Mouse (Mus musculus): ENCODE measurements around the gene Slc27a4. TPM values are rescaled to one million over a fixed set of nuclear protein-coding genes. Genes with fewer than 3 reads are reported as not detected.
"Not testable (repeated sequence)": the region's sequence is repeated elsewhere in the genome, so short reads cannot be mapped to it uniquely, and the experiment has no call there.

Gene Slc27a4
- polyA plus RNA-seq, 1 experiment from 2014 or later = 12.0 TPM

- 63% methylated on average over 8 of the region's 8 CpGs for WGBS
- H3K27me3 ChIP-seq (ENCODE audit: insufficient read depth, low read length) = no peaks in the 10 kb centered on the region
- no peak overlapping the region for H3K4me3 ChIP-seq (ENCODE audit: low read depth, low read length)
- ATAC-seq (ENCODE audit: insufficient read depth) = no peak
- 0 out of 2 replicates have a peak overlapping the region, but pooled peaks have one; percentile 19 for H3K27ac ChIP-seq (ENCODE audit: low read depth)
- no peak overlapping the region for H3K9ac ChIP-seq
- TF ChIP-seq CTCF (IDR thresholded peaks at IDR 0.05; ENCODE audit: low read depth) = no peak
- H3K4me2 ChIP-seq = no peak overlapping the region
- no peak for DNase-seq
- no peaks in the 10 kb centered on the region for H3K9me3 ChIP-seq (ENCODE audit: low read depth, low read length)
- peaks cover 12% of the 10 kb centered on the region for H3K36me3 ChIP-seq (ENCODE audit: insufficient read depth)
- no peaks in the 10 kb centered on the region for H3K4me1 ChIP-seq (ENCODE audit: insufficient read depth)
These were observed 30.6 kb upstream of the Slc27a4 start for GRCm38 (mm10) chr2:29771611-29772461.

GRCm38 (mm10) chr2:29773323-29773722 is 29.1 kb upstream of the Slc27a4 start:
- TF ChIP-seq CTCF (IDR thresholded peaks at IDR 0.05; ENCODE audit: low read depth) = no peak
- Histone ChIP-seq H3K27me3 (ENCODE audit: insufficient read depth, low read length) (no peaks in the 10 kb centered on the region), H3K9ac (no peak overlapping the region), H3K4me1 (ENCODE audit: insufficient read depth) (no peaks in the 10 kb centered on the region), H3K9me3 (ENCODE audit: low read depth, low read length) (no peaks in the 10 kb centered on the region), H3K27ac (ENCODE audit: low read depth) (no peak overlapping the region), H3K36me3 (ENCODE audit: insufficient read depth) (peaks cover 27% of the 10 kb centered on the region), H3K4me3 (ENCODE audit: low read depth, low read length) (no peak overlapping the region), H3K4me2 (no peak overlapping the region)
- WGBS = 84% methylated on average over 4 of the region's 4 CpGs
- ATAC-seq (ENCODE audit: insufficient read depth) = no peak
- DNase-seq = no peak

GRCm38 (mm10) chr2:29781256-29781655 is 21.2 kb upstream of the Slc27a4 start:
- H3K36me3 ChIP-seq (ENCODE audit: insufficient read depth) = peaks cover 91% of the 10 kb centered on the region
- 92% methylated on average over 2 of the region's 2 CpGs for WGBS
- not testable (repeated sequence) for H3K27me3 ChIP-seq (ENCODE audit: insufficient read depth, low read length); H3K4me1 ChIP-seq (ENCODE audit: insufficient read depth); H3K9ac ChIP-seq; H3K27ac ChIP-seq (ENCODE audit: low read depth); H3K4me3 ChIP-seq (ENCODE audit: low read depth, low read length); ATAC-seq (ENCODE audit: insufficient read depth); H3K9me3 ChIP-seq (ENCODE audit: low read depth, low read length); H3K4me2 ChIP-seq; DNase-seq

- Histone ChIP-seq H3K4me1 (ENCODE audit: insufficient read depth) (no peaks in the 10 kb centered on the region; the same call in 1 of the 2 replicates), H3K27ac (ENCODE audit: low read depth) (no peak overlapping the region), H3K4me3 (ENCODE audit: low read depth, low read length) (no peak overlapping the region), H3K36me3 (ENCODE audit: insufficient read depth) (peaks cover 61% of the 10 kb centered on the region), H3K9ac (no peak overlapping the region), H3K4me2 (no peak overlapping the region), H3K27me3 (ENCODE audit: insufficient read depth, low read length) (no peaks in the 10 kb centered on the region), H3K9me3 (ENCODE audit: low read depth, low read length) (peaks cover 4% of the 10 kb centered on the region; the same call in 1 of the 2 replicates)
- WGBS = 64% methylated on average over 4 of the region's 4 CpGs
- DNase-seq = peak; percentile 50
- no peak; the same call in 1 of the 2 replicates for ATAC-seq (ENCODE audit: insufficient read depth)
- no peak for TF ChIP-seq CTCF (IDR thresholded peaks at IDR 0.05; ENCODE audit: low read depth)
These were observed 18.1 kb upstream of the Slc27a4 start for GRCm38 (mm10) chr2:29784290-29784689.

- Histone ChIP-seq H3K36me3 (ENCODE audit: insufficient read depth) (peaks cover 55% of the 10 kb centered on the region), H3K4me1 (ENCODE audit: insufficient read depth) (no peaks in the 10 kb centered on the region; the same call in 1 of the 2 replicates), H3K27me3 (ENCODE audit: insufficient read depth, low read length) (no peaks in the 10 kb centered on the region), H3K4me3 (ENCODE audit: low read depth, low read length) (peak within 1 kb of the TSS; percentile 79), H3K27ac (ENCODE audit: low read depth) (peak within 1 kb of the TSS; percentile 64; the same call in 1 of the 2 replicates), H3K9me3 (ENCODE audit: low read depth, low read length) (no peaks in the 10 kb centered on the region), H3K9ac (peak within 1 kb of the TSS; percentile 74), H3K4me2 (peak within 1 kb of the TSS; percentile 87)
- 2% methylated on average over 31 of the region's 31 CpGs for WGBS
- TF ChIP-seq CTCF (IDR thresholded peaks at IDR 0.05; ENCODE audit: low read depth) = no peak
- DNase-seq (peak; percentile 98), ATAC-seq (ENCODE audit: insufficient read depth) (peak; percentile 92)
These were observed 15.1 kb upstream of the Slc27a4 start, which contains the start of gene Coq4 for GRCm38 (mm10) chr2:29787104-29787917. Gene Coq4 (plus strand): TSS chr2:29787493.

GRCm38 (mm10) chr2:29787937-29788681 is 14.3 kb upstream of the Slc27a4 start, which contains the start of gene Trub2:
Gene Trub2 (minus strand): TSS chr2:29788502.
- peaks cover 49% of the 10 kb centered on the region for H3K36me3 ChIP-seq (ENCODE audit: insufficient read depth)
- H3K4me1 ChIP-seq (ENCODE audit: insufficient read depth) = no peaks in the 10 kb centered on the region; the same call in 1 of the 2 replicates
- H3K27ac ChIP-seq (ENCODE audit: low read depth) = peak within 1 kb of the TSS; percentile 64; the same call in 1 of the 2 replicates
- peak within 1 kb of the TSS; percentile 79 for H3K4me3 ChIP-seq (ENCODE audit: low read depth, low read length)
- peak within 1 kb of the TSS; percentile 74 for H3K9ac ChIP-seq
- no peaks in the 10 kb centered on the region for H3K27me3 ChIP-seq (ENCODE audit: insufficient read depth, low read length)
- peak within 1 kb of the TSS; percentile 87 for H3K4me2 ChIP-seq
- ATAC-seq (ENCODE audit: insufficient read depth) = peak; percentile 92
- under 1% methylated on average over 45 of the region's 45 CpGs for WGBS
- peak; percentile 88 for DNase-seq
- no peaks in the 10 kb centered on the region for H3K9me3 ChIP-seq (ENCODE audit: low read depth, low read length)
- no peak for TF ChIP-seq CTCF (IDR thresholded peaks at IDR 0.05; ENCODE audit: low read depth)
